Mouse (Mus musculus): ENCODE data around the gene Hmga2.

- TF ChIP-seq CTCF (IDR thresholded peaks at IDR 0.05; ENCODE audit: extremely low read depth, insufficient read depth, low read length) (no peak), POLR2A (IDR thresholded peaks at IDR 0.05; ENCODE audit: extremely low read depth, insufficient read depth, low read length) (no peak)
Observed at GRCm38 (mm10) chr10:120395550-120395949, 80.7 kb downstream of the Hmga2 start.

Measured in cortical plate, adult 2 months (tissue).